Comparison of ENCODE assay signal across 12 mouse cellular contexts in genomic region chr6:45241218-45241617, GRCm38 (mm10).
"Had no signal": no experiment of that assay in that cellular context is flagged by ENCODE, and none has a peak within 500 bp of the region (broad histone marks: within the 10 kb centered on the region; RNA-seq: fewer than 3 reads in every experiment).

No protein-coding gene starts in this region.

- ATAC-seq: intestine, embryonic 16.5 days; midbrain, embryonic 13.5 days had no signal

- H3K9me3 ChIP-seq: kidney, embryonic 15.5 days; limb, embryonic 10.5 days; liver, embryonic 15.5 days; lung, embryonic 15.5 days; midbrain, embryonic 13.5 days had no signal

- DNase-seq: kidney, adult 2 months; kidney, postnatal 14 days; thymus, postnatal 4 days had no signal

- H3K27ac ChIP-seq: kidney, embryonic 15.5 days; left cerebral cortex, adult 2 months; limb, embryonic 10.5 days; liver, embryonic 15.5 days; lung, embryonic 15.5 days; midbrain, embryonic 13.5 days; stomach, postnatal 0 days had no signal

- H3K4me2 ChIP-seq: kidney, embryonic 15.5 days; liver, embryonic 11.5 days; liver, embryonic 15.5 days; lung, embryonic 15.5 days; midbrain, embryonic 13.5 days had no signal

- H3K9ac ChIP-seq: kidney, embryonic 15.5 days; liver, embryonic 15.5 days; lung, embryonic 15.5 days; midbrain, embryonic 13.5 days had no signal

- H3K27me3 ChIP-seq: kidney, embryonic 15.5 days; liver, embryonic 15.5 days; lung, embryonic 15.5 days; midbrain, embryonic 13.5 days had no signal

- H3K4me3 ChIP-seq: kidney, embryonic 15.5 days; left cerebral cortex, adult 2 months; limb, embryonic 10.5 days; liver, embryonic 15.5 days; lung, embryonic 15.5 days; midbrain, embryonic 13.5 days had no signal

- H3K36me3 ChIP-seq: kidney, embryonic 15.5 days; limb, embryonic 10.5 days; liver, embryonic 15.5 days; lung, embryonic 15.5 days; midbrain, embryonic 13.5 days had no signal

- H3K4me1 ChIP-seq: kidney, embryonic 15.5 days; limb, embryonic 10.5 days; liver, embryonic 15.5 days; lung, embryonic 15.5 days had no signal
